7 mouse cellular contexts compared by ENCODE assay signal in the genomic region with DNA sequence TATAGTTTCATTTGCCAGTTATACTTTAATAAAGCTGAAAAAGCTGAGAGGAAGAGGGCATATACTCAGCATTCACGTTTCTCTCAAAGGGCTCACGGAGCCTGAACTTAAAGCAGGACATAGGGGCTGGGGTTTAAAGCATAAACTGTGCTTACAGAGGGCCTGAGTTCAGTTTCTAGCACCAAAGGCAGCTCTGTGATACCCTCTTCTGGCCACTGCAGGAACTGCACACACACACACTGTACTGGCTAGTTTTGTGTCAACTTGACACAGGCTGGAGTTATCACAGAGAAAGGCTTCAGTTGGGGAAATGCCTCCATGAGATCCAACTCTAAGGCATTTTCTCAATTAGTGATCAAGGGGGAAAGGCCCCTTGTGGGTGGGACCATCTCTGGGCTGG.
DNase-seq lines count a peak whose midpoint lies in the region; ATAC-seq and TF ChIP-seq lines count a peak whose summit lies in the region.
"Not testable (repeated sequence)": the region's sequence is repeated elsewhere in the genome, so short reads cannot be mapped to it uniquely, and the experiment has no call there.

No protein-coding gene starts in this region.

- not testable (repeated sequence) for TF ChIP-seq POLR2A in kidney, adult 2 months (IDR thresholded peaks at IDR 0.05; ENCODE audit: low read depth, low read length); testis, adult 2 months (IDR thresholded peaks at IDR 0.05; ENCODE audit: control insufficient read depth, low read depth, low read length)

- WGBS in forebrain, postnatal 0 days, result 89% methylated on average over 2 of the region's 2 CpGs
- WGBS in kidney, adult 2 months, result 93% methylated on average over 2 of the region's 2 CpGs
- 86% methylated on average over 2 of the region's 2 CpGs for WGBS in lung, postnatal 0 days

- TF ChIP-seq EP300 in lung, postnatal 0 days (IDR thresholded peaks at IDR 0.05), result not testable (repeated sequence)

- H3K27ac ChIP-seq in forebrain, postnatal 0 days (ENCODE audit: low read depth, low read length); kidney, adult 2 months (ENCODE audit: insufficient read depth, low read depth, low read length); lung, postnatal 0 days (ENCODE audit: low read length); testis, adult 2 months (ENCODE audit: control insufficient read depth, insufficient read depth, low read depth, low read length): not testable (repeated sequence)

- intact Hi-C loops in left cerebral cortex, postnatal 14 days (cut with DNase I), result not testable (repeated sequence)

- peak; percentile 25 for DNase-seq in ES-CJ7 (ENCODE audit: low read depth, low spot score)
- DNase-seq in adrenal gland, postnatal 14 days, result peak; percentile 19
- DNase-seq in forebrain, postnatal 0 days; kidney, adult 2 months; lung, postnatal 0 days (ENCODE audit: low spot score): not testable (repeated sequence)
- DNase-seq in left cerebral cortex, postnatal 14 days (ENCODE audit: low spot score in 2 of 2), result peak; percentile 45 to 56

- H3K36me3 ChIP-seq in forebrain, postnatal 0 days (ENCODE audit: insufficient read depth); kidney, adult 2 months (ENCODE audit: control insufficient read depth, insufficient read depth, low read length); lung, postnatal 0 days (ENCODE audit: insufficient read depth, low read length); testis, adult 2 months (ENCODE audit: control insufficient read depth, insufficient read depth, low read length): not testable (repeated sequence)

- not testable (repeated sequence) for H3K9ac ChIP-seq in forebrain, postnatal 0 days; lung, postnatal 0 days (replicated peaks; ENCODE audit: low read depth)

- TF ChIP-seq CTCF in forebrain, postnatal 0 days (IDR thresholded peaks at IDR 0.05; ENCODE audit: low read depth), result peak; percentile 60
- peak; percentile 26 for TF ChIP-seq CTCF in kidney, adult 2 months (conservative IDR thresholded peaks at IDR 0.05; ENCODE audit: insufficient read depth, insufficient read length, low read depth, low read length)
- peak; percentile 45 for TF ChIP-seq CTCF in lung, postnatal 0 days (IDR thresholded peaks at IDR 0.05)
- TF ChIP-seq CTCF in testis, adult 2 months (IDR thresholded peaks at IDR 0.05; ENCODE audit: control insufficient read depth, insufficient read depth, insufficient replicate concordance, low read depth, low read length), result peak; percentile 9; the same call in 1 of the 2 replicates

- not testable (repeated sequence) for H3K9me3 ChIP-seq in forebrain, postnatal 0 days (ENCODE audit: low read length); lung, postnatal 0 days (ENCODE audit: low read length)

- H3K4me3 ChIP-seq in forebrain, postnatal 0 days (ENCODE audit: low read depth, low read length); kidney, adult 2 months (ENCODE audit: insufficient read depth, low read depth, low read length); lung, postnatal 0 days (ENCODE audit: low read depth, low read length); testis, adult 2 months (ENCODE audit: control insufficient read depth, low read depth, low read length): not testable (repeated sequence)

- H3K27me3 ChIP-seq in forebrain, postnatal 0 days (ENCODE audit: insufficient read depth, low read length); kidney, adult 2 months (replicated peaks; ENCODE audit: control insufficient read depth, insufficient read depth, low read length); lung, postnatal 0 days (replicated peaks; ENCODE audit: insufficient read depth, low read length); testis, adult 2 months (ENCODE audit: control insufficient read depth, insufficient read depth, low read length): not testable (repeated sequence)

- ATAC-seq in forebrain, postnatal 0 days; lung, postnatal 0 days: not testable (repeated sequence)

- H3K4me2 ChIP-seq in forebrain, postnatal 0 days (ENCODE audit: low read depth); lung, postnatal 0 days (replicated peaks; ENCODE audit: low read depth, low read length): not testable (repeated sequence)

- H3K4me1 ChIP-seq in forebrain, postnatal 0 days (ENCODE audit: insufficient read depth); kidney, adult 2 months (ENCODE audit: control insufficient read depth, insufficient read depth, low read length); lung, postnatal 0 days (ENCODE audit: insufficient read depth, low read depth, low read length); testis, adult 2 months (ENCODE audit: control insufficient read depth, insufficient read depth, low read length): not testable (repeated sequence)

Comparison
In these comparisons a context has a peak if more than half of its experiments do, and no peak if none do; other contexts are left out.
1. CTCF ChIP-seq: peak in every context shown above with its lines; median percentile 60 in forebrain, postnatal 0 days; 45 in lung, postnatal 0 days; 26 in kidney, adult 2 months; 9 in testis, adult 2 months.